9 mouse cellular contexts compared by ENCODE assay signal in genomic region chr7:28827338-28827737, GRCm38 (mm10). TPM values are rescaled to one million over a fixed set of nuclear protein-coding genes. Genes with fewer than 3 reads are reported as not detected.
DNase-seq lines count a peak whose midpoint lies in the region; ATAC-seq lines count a peak whose summit lies in the region.
"Had no signal": no experiment of that assay in that cellular context is flagged by ENCODE, and none has a peak within 500 bp of the region (broad histone marks: within the 10 kb centered on the region; RNA-seq: fewer than 3 reads in every experiment).

No protein-coding gene starts in this region.

- H3K4me1 ChIP-seq in forebrain, embryonic 15.5 days: peaks cover 12% of the 10 kb centered on the region

- DNase-seq in left cerebral cortex, adult 18-20 months (ENCODE audit: low spot score in 2 of 2): peak; percentile 69 to 70
- DNase-seq in left cerebral cortex, postnatal 4 days: no peak
- peak; percentile 58 for DNase-seq in adrenal gland, postnatal 14 days
- DNase-seq in kidney, adult 9 months: peak; percentile 73
- peak; percentile 81 to 88 for DNase-seq in right cerebral cortex, postnatal 10 days (ENCODE audit: low spot score in 2 of 2)
- DNase-seq in thymus, postnatal 36 days: no peak

- no peak overlapping the region for H3K4me3 ChIP-seq in forebrain, embryonic 15.5 days

- H3K4me2 ChIP-seq in forebrain, embryonic 15.5 days (replicated peaks): no peak overlapping the region

- H3K36me3 ChIP-seq in forebrain, embryonic 15.5 days: peaks cover 19% of the 10 kb centered on the region

- ATAC-seq in forebrain, embryonic 15.5 days (replicated peaks): no peak
- ATAC-seq: midbrain, embryonic 16.5 days had no signal

- no peak overlapping the region for H3K9ac ChIP-seq in forebrain, embryonic 15.5 days (replicated peaks)

- no peaks in the 10 kb centered on the region for H3K27me3 ChIP-seq in forebrain, embryonic 15.5 days

- intact Hi-C loops in left cerebral cortex, postnatal 4 days (cut with DNase I): no loop called here

- 40% methylated on average over 3 of the region's 3 CpGs for WGBS in forebrain, embryonic 15.5 days

- no peaks in the 10 kb centered on the region for H3K9me3 ChIP-seq in forebrain, embryonic 15.5 days

- no peak overlapping the region for H3K27ac ChIP-seq in forebrain, embryonic 15.5 days (replicated peaks)

RNA-seq across cellular contexts. Expression of gene Ech1, which starts 2.3 kb away (rescaled TPM):
- 10 to 100 TPM; 53.5 to 56.6 TPM for total RNA-seq in left cerebral cortex, adult 18-20 months (2021)
- total RNA-seq in left cerebral cortex, postnatal 4 days (2021): 10 to 100 TPM; 45.3 to 45.9 TPM
- 1,138 and 1,196 TPM in 2 replicates for total RNA-seq in adrenal gland, postnatal 14 days (2021)
- polyA plus RNA-seq in forebrain, embryonic 15.5 days (2015; fragmentation: Nextera tagmentation; extraction: Ambion mirVana): 85.2 and 86.5 TPM in 2 replicates

RNA-seq across cellular contexts. Expression of gene Lgals4, which starts 6.3 kb away (rescaled TPM):
- 1 to 10 TPM; 1.9 to 2.4 TPM for total RNA-seq in left cerebral cortex, adult 18-20 months (2021)
- total RNA-seq in left cerebral cortex, postnatal 4 days (2021): 1 to 10 TPM; 3.6 to 4.6 TPM
- 18.7 and 32.4 TPM in 2 replicates for total RNA-seq in adrenal gland, postnatal 14 days (2021)
- polyA plus RNA-seq in forebrain, embryonic 15.5 days (2015; fragmentation: Nextera tagmentation; extraction: Ambion mirVana): 4.2 and 4.9 TPM in 2 replicates

RNA-seq across cellular contexts. Expression of gene Hnrnpl, which starts 19.0 kb away (rescaled TPM):
- 100 to 1,000 TPM; 427 to 456 TPM for total RNA-seq in left cerebral cortex, adult 18-20 months (2021)
- 100 to 1,000 TPM; 572 to 576 TPM for total RNA-seq in left cerebral cortex, postnatal 4 days (2021)
- 423 and 480 TPM in 2 replicates for total RNA-seq in adrenal gland, postnatal 14 days (2021)
- polyA plus RNA-seq in forebrain, embryonic 15.5 days (2015; fragmentation: Nextera tagmentation; extraction: Ambion mirVana): 231 and 243 TPM in 2 replicates

RNA-seq across cellular contexts. Expression of gene Lgals7, which starts 36.3 kb away (rescaled TPM):
- under 1 TPM in 1 of 2 experiments, not detected in 1; 0.74 TPM for total RNA-seq in left cerebral cortex, adult 18-20 months (2021)
- total RNA-seq in left cerebral cortex, postnatal 4 days (2021): 1 to 10 TPM; 2.3 to 3.7 TPM
- total RNA-seq in adrenal gland, postnatal 14 days (2021): 1.1 TPM in 1 of 2 replicates, not detected in the other
- polyA plus RNA-seq in forebrain, embryonic 15.5 days (2015; fragmentation: Nextera tagmentation; extraction: Ambion mirVana): 2.6 and 3.5 TPM in 2 replicates
- total RNA-seq: layer of hippocampus, postnatal 14 days had no signal

RNA-seq across cellular contexts. Expression of gene Rinl, which starts 38.6 kb away (rescaled TPM):
- 1 to 10 TPM; 2.1 to 3.9 TPM for total RNA-seq in left cerebral cortex, adult 18-20 months (2021)
- 1 to 10 TPM; 1.5 to 1.6 TPM for total RNA-seq in left cerebral cortex, postnatal 4 days (2021)
- total RNA-seq in adrenal gland, postnatal 14 days (2021): 3.1 and 7.3 TPM in 2 replicates
- 1.8 and 2.5 TPM in 2 replicates for polyA plus RNA-seq in forebrain, embryonic 15.5 days (2015; fragmentation: Nextera tagmentation; extraction: Ambion mirVana)

Comparison
In these comparisons a context has a peak if more than half of its experiments do, and no peak if none do; other contexts are left out.
1. DNase-seq: peak in left cerebral cortex, adult 18-20 months (2 of 2), adrenal gland, postnatal 14 days (single experiment), kidney, adult 9 months (single experiment) and right cerebral cortex, postnatal 10 days (2 of 2); none in left cerebral cortex, postnatal 4 days (single experiment) and thymus, postnatal 36 days (0 of 2).
2. RNA of gene Ech1, which starts 2.3 kb away (total RNA-seq): 1,138 to 1,196 TPM in adrenal gland, postnatal 14 days; 53.5 to 56.6 TPM in left cerebral cortex, adult 18-20 months and 45.3 to 45.9 TPM in left cerebral cortex, postnatal 4 days; every median in the first group is over 10 times any median in the second.